Mouse (Mus musculus) left cerebral cortex, postnatal 10 days (tissue): Measurements from ENCODE around the gene Nhsl1. TPM values are rescaled to one million over a fixed set of nuclear protein-coding genes. Genes with fewer than 3 reads are reported as not detected.
A peak's percentile ranks its signal among the peaks of the same experiment; 100 is the strongest.
"Not testable (repeated sequence)": the region's sequence is repeated elsewhere in the genome, so short reads cannot be mapped to it uniquely, and the experiment has no call there.

Source experiments
- DNase-seq, 2 experiments: peaks; one replicate each; pipeline ENCODE4 v3.0.0; 2021 to 2022; ENCODE audit warnings: low spot score in 2 of 2, mixed read lengths in 1 of 2; ENCODE audit errors: extremely low spot score in 1 of 2
- intact Hi-C: fragments of 180-260 bp; cut with DNase I; formaldehyde crosslinking; loops from one replicate; pipeline ENCODE4 v1.15.1; 2025
- total RNA-seq, 2 experiments: library from RNA; stranded (reverse); gene quantifications; 2 replicates each; pipeline ENCODE4 v1.2.3; 2021

Gene Nhsl1
- total RNA-seq, 2 experiments from 2014 or later, result 40.8 to 43.5 TPM

DNA sequence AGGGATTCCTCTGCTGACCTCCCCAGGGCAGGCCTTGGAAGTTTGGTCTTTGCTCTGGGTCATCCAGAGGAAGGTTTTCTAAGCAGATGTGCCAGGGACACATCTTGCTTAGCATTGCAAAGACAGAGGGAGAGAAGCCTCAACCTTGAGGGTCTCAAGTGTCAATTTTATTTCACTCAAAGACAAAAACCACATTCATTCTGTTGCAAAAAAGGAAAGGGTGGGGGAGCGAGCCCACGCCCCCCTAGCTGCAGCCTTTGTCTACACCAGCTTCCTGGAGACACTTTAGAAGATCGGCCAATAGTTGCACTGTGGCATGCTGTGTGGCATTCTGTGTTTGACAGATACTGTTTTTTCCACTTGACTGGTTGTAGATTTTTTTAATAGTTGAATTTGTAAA, 104.2 kb downstream of the Nhsl1 start:
- DNase-seq, result no peak
- intact Hi-C loops, result no loop called here

DNA sequence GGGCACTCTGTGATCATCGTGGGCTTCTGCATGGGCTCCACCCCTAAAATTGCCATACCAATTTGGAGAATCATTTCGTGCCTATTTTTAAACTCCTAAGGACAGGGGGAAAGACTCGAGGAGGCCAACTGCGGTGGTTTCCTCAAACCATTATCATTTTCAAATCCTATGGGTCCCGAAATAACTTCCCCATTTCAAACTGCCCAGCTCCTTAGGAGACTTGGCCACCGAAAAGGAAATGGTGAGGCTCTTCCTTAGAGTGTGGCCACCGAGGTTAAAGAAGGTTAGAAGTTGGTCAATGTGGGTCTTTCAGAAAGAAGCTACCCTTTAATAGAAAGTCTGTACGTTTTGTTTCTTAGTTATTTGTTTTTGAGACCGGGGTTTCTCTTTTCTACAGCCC, 104.8 kb downstream of the Nhsl1 start:
- no peak for DNase-seq
- intact Hi-C loops, result no loop called here

DNA sequence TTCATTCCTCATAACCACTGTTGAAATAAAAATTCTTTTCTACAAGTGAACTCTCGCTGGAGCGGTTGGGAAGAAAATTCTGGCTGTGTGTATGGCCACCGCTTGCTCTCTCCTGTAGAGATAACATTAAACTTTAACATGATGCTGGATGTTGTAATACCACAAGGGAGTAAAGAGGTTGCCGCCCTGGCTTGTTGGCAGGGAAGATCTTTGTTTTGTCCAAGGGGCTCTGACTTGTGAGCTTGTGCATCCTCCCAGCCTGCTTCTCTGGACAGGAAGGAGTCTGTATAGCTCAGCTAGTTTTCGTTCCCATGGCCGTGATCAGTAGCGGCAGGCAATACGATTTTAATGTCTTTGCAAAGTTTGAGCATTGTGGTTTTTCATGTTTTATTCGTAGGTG, 109.1 kb downstream of the Nhsl1 start:
- intact Hi-C loops, result no loop called here
- DNase-seq, result no peak

DNA sequence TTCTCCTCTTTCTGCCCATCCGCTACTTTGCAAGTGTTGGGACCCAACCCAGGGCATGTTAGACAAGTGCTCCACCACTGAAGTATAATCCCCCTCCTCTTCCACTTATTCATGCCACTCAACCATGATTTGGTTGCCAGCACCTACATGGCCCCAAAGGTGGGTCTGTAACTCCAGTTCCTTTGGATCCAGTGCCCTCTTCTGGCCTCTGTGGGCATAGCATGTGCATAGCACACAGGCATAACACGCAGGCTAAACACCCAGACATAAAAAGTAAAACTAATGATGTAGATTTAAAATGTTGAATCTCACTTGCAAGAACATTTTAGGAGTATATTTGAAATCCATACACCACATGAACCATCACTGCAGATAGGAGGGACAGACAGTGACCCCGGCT, 110.7 kb downstream of the Nhsl1 start:
- no peak for DNase-seq
- intact Hi-C loops, result no loop called here

DNA sequence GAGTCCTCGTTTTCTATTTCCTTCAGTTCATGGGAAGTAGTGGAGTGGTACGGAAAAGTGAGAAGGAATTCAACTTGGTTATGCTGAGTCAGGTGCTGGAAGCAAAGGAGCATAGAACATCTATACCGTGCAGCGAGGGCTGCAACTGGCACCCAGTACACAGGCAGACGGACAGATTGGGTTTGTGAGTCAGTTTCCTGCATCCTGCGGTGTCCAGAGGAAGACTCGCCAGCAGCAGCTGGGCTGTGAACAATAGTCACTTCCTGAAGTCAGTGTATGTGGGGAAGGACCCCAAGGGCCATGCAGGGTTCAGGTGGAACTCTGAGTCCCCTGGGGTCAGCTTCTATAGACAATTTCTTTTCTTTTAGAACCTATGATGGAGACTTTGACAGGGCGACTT, 111.4 kb downstream of the Nhsl1 start:
- intact Hi-C loops, result no loop called here
- peak in 1 of 2 experiments; percentile 62 for DNase-seq

DNA sequence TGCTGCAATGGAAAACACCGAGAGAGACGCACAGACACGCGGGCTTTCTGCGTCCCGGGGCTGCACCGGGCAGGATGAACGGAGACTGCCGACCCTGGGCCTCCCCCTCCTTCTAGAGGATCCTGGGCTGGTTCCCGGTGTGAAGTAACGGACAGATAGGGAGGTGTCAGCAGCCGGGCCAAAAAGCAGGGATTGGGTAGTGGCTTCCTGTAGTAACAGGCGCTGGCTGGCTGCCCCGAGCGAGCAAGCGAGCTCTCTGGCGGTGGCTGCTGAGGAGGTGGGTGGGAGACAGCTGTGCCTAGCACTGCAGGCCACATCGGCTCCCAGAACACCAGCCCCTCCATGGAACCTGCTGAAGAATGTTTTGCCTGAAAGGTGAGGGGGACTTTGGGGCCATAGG, 112.2 kb downstream of the Nhsl1 start:
- DNase-seq, result peak; percentile 41 to 90
- intact Hi-C loops, result no loop called here

DNA sequence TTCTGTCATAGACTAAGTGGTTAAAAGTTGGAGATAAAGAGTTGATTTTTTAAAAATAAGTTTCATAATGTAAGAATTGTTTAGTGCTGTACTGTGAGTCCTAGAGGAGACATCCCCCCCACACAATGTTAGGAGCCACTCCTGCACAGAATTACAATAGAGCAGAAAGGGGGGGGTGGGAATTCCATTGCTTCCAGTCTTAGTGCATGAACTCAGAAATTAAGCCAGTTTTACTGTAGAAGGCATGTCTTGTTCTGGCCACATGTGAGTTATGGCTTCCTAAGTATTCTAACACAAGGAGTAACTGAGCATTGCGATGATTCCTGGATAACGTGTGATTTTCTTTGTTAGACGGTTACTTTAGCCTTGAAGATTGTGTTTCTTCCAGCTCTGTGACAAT, 112.8 kb downstream of the Nhsl1 start:
- no peak for DNase-seq
- intact Hi-C loops, result no loop called here

DNA sequence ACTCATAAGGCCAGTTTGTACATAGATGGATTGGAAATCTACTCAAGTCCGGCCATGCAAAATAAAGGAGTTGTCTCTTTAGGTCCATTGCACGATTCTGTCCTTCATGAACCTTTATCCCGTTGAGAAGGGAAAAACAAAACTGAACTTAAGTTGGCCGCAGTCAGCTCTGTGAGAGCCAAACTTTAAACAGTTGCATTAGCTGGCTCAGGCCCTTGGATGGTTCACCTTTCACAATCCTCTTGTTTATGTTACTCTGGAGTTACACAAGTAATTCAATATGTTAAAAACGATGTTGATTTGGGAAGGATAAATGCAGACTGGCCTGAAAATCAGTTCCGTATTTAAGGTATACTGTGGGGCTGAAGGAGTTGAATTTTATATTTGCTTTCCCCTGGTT, 116.7 kb downstream of the Nhsl1 start:
- no peak for DNase-seq
- intact Hi-C loops, result no loop called here

DNA sequence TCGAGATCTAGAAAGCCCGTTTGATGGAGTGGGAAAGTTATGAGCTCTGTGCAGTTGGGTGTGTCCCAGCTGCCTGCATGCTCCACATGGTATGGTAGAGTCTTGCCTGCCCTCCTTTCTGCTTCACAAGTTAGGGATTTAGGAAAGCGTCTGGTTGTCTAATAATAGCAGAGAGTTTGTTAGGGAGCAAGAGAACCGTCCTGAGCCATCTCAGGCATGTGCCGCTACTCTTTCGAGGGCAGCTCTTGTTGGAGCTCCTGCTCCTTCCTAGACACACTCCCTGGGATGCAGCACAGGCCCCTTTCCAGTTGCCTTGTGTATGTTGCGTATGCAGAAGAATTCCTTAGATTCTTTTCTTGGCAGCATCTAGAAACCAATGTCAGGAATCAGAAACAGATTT, 117.2 kb downstream of the Nhsl1 start:
- DNase-seq, result no peak
- intact Hi-C loops, result no loop called here

DNA sequence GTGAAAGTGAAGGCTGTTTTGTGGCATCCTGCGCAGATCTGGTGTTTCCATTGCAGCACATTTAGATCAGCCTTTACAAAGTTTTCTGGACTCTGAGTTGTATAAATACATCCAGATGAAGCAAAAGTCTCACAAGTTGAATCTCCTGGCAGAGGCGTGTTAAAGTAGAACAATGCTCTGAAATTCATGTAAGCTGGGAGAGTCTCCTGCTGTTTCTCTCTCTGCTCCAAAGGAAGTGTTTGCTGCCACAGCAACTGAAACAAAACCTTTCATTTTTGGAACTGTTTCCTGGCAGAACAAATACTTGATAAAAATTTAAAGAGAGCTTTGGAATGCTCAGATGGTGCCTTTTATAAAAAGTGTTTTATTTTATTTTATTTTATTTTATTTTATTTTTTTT, 118.8 kb downstream of the Nhsl1 start:
- intact Hi-C loops, result no loop called here
- DNase-seq, result no peak

DNA sequence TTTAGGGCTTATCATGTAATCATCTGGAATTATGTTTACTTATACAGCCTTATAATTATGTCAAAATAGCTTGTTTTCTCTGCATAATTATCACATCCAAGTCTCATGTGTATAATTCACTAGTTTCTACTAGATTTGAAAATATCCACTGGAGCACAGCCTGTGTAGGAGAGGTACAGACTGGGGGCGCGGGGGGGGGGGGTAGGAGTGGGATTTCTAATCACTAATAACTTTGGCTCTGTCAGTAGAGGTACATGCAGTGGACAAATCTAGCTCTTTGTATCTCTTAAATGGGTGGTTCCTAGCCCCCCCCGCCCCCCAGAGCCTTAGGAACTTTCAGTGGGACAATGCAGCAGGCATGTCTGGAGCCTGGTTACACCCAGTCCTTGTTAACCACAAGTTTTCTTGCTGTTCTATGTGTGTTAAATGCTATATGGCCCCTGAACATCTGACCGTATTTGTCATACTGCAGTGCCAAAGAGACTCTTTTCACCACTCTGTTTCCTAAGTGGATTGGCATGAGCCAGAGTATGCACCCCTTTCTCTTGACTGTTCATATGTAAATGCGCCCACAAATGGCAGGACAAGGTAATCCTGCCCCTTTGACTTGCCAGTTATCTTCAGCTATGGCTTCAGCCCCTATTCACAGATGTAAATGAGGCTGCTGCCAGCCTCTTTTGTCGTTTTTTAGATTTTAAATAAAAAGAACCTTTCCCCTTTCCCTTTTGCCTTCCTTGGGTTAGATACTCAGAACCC, 127.0 kb downstream of the Nhsl1 start:
- no peak for DNase-seq
- intact Hi-C loops, result no loop called here

DNA sequence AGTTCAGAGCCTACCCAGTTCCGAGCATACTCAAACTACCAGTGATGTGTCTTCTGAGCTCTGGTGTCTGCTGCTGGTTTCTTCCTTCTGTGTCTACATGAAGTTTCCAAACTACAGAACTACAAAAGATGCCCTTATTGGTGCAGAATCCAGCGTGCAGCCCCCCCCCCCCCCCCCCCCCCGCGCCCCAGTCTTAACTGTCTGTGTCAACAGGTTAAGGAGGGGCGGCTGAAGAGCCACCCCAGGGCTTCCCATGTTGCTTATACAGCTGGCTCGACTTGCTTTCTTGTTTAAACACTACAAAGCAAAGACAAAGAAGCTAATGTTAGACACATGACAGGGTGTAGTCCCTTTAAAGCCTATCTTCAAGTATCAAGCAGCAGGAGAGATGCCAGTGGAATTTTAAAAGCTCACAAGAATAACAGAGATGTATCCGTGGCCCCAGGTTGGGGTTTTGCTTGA, 127.6 kb downstream of the Nhsl1 start:
- intact Hi-C loops, result no loop called here
- peak in 1 of 2 experiments; percentile 56 for DNase-seq

DNA sequence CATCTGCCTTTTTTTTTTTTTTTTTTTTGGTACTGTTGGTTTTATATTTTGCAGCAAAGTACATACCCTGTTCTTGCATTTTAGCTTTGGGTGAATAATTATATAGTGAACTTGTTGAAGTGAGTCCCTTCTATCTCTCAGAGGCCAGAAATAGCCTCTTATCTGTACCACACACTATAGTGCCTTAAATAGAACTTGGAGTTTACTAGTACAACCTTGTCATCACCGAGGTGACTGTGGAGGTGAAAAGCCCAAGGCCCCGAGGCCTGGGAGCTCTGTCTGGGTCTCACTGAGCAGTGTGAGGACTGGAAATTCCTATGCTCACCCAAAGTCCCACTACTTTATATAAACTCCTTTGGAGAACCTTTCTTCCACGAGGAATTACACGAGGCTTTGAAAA, 128.5 kb downstream of the Nhsl1 start:
- intact Hi-C loops, result no loop called here
- DNase-seq, result no peak

DNA sequence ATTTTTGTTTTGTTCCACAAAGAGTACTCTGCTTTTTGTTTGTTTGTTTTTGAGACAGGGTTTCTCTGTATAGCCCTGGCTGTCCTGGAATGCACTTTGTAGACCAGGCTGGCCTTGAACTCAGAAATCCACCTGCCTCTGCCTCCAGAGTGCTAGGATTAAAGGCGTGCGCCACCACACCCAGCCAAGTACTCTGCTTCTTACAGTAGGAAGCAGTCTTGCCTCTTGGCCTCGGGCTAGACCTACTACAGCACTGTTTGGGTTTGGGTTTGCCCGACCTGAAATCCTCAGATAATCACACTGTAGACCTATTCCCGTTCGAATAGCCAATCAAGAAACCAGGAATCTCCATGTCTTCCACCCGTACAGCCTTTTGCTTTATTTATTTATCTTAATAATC, 130.1 kb downstream of the Nhsl1 start:
- DNase-seq, intact Hi-C loops: not testable (repeated sequence)

DNA sequence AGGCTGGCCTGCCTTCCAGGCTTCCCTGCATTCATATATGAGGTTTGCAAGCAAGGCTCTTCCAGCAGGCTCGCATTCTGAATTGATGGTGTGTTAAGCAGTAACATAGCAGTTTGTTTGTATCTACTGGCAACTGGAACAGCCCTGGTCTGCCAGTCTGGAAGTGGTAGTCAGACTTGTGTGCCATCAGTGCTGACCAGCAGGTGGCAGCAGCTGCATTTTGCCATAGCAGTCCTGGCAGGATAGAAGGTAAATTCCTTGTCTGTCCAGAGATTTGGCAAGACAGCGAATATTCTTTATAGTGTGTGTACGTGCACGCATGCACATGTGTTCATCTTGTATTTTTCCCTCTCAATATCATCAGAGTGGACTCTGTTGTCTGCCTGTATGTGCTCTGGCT, 134.6 kb downstream of the Nhsl1 start:
- intact Hi-C loops, result loop anchor here (1.0 kb wide), 1 partner anchor 76 kb away; no protein-coding TSS in a partner anchor
- DNase-seq, result peak; percentile 85 to 88

DNA sequence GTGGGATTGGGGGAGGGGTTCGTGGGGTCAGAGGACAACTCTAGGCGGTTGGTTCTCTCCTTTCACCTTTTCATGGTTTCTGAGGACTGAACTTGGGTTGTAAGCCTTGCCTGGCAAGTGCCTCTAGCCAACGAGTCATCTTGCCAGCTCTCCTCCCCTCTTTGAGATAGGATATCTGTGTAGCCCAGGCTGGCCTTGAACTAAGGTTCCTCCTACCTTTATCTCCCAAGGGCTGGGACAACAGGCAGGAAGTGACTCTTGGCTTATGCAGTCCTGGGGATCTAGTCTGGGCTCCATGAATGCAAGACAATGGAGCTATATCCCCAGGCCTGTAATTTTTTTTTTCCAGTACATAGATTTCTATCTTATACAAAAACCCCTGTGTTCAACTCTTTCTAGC, 135.4 kb downstream of the Nhsl1 start:
- DNase-seq, result no peak
- intact Hi-C loops, result no loop called here

DNA sequence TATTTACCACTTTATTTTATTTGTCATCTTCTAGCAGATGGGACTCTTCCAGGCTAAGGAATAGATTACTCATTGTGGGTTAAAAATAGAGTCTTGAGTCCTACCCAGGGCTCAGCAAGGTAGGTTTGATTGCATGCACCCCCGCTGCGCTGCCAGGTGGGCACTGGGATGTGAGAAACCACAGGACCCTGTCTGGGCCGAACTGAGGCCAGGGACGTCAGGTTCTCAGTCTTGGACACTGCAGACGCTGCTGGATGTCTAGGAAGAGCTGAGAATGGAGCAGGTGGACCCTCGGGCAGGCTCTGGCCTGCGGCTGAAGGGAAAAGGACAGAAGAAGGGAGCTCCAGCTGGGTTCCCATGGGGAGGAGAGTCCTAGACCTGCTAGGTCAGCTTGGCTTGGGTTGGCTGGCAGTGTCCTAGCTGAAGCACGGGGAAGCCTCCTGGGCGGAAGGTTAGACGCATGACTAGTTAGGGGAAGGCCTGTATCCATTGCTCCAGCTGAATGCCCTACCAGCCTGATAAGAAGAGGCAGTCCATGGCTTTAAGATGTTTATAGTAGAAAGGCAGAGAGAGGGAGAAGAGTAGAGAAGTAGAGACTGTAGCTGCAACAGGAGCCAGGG, 136.6 kb downstream of the Nhsl1 start:
- intact Hi-C loops, result no loop called here
- no peak for DNase-seq

DNA sequence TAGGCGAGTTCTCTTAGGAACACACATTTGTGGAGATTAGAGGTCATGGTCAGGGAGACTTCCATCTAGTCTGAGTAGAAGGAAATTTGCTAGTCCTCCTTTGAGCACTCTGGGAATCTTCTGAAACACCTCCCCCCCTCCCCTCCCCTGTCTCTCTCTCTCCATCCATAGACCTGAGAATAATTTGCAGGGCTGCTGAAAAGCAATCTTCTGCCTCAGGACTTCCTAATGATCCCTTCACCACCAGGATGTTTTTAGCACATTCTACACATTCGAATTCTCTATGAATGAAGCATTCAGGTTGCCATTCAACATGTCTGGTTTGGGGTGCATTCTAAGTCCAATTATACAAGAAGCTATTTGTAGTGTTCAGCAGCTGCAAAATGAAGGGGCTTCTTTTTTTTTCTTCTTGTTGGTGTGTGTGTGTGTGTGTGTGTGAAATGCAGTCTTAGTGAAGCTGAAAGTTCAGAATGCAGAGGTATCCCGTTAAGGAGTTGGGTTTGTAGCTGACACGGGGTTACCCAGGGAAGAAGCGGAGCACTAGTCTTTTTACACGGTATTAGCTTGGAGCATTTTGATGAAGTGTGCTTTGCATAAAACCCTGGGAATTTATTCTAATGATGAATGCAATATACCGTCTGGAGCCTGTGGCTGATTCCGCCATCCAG, 139.2 kb downstream of the Nhsl1 start:
- intact Hi-C loops, result no loop called here
- no peak for DNase-seq

DNA sequence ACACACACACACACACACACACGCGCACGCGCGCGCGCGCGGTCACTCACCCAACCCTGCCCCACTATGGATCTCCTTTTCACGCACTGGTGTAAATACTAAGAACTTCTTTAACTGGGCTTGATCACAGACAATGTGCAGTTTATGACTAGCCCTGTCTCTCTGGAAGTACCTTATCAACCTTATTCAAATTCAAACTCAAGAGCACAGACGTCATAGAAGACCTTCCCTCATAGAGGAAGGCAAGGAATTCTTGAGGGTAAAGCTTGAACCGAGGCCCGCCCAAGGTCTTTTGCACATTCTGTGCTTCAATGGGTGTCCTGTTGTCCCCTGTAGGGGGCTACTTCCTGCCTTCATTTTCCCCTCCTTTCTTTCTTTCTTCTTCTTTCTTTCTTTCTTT, 142.6 kb downstream of the Nhsl1 start:
- intact Hi-C loops, result no loop called here
- DNase-seq, result no peak
